ENCODE assay signal across 9 mouse cellular contexts in genomic region chr5:121201739-121202138, GRCm38 (mm10). TPM values are rescaled to one million over a fixed set of nuclear protein-coding genes. Genes with fewer than 3 reads are reported as not detected.
DNase-seq lines count a peak whose midpoint lies in the region; ATAC-seq and TF ChIP-seq lines count a peak whose summit lies in the region.
"Had no signal": no experiment of that assay in that cellular context is flagged by ENCODE, and none has a peak within 500 bp of the region (broad histone marks: within the 10 kb centered on the region; RNA-seq: fewer than 3 reads in every experiment).

No protein-coding gene starts in this region.

- peak; percentile 49 for TF ChIP-seq RAD21 in CH12.LX (IDR thresholded peaks at IDR 0.05; ENCODE audit: low read depth, low read length)

- in situ Hi-C loops in CH12.LX (cut with MboI; ENCODE audit: low pct_ligation_motif_present, low pct_unique_long_range_greater_than_20kb, low sequenced_read_pairs), result loop anchor here (10.0 kb wide), 1 partner anchor 173 kb away; no protein-coding TSS in a partner anchor

- H3K79me2 ChIP-seq in CH12.LX (replicated peaks; ENCODE audit: control insufficient read depth, extremely low read depth, insufficient read depth, poor library complexity, severe bottlenecking), result peaks cover 22% of the 10 kb centered on the region

- no peaks in the 10 kb centered on the region for H3K27me3 ChIP-seq in CH12.LX (replicated peaks)

- DNase-seq in kidney, adult 9 months, result peak; percentile 77
- DNase-seq in kidney, adult 18-20 months, result no peak
- DNase-seq in CH12.LX (ENCODE audit: extremely low read depth) (peak; percentile 88), adipocyte (ENCODE audit: low spot score) (peak; percentile 76)
- no peak for DNase-seq in spleen, adult 18-20 months
- no peak for DNase-seq in cerebellum, adult 11-12 months
- DNase-seq in right cerebral cortex, postnatal 14 days, result no peak
- DNase-seq: layer of hippocampus, adult 9-11 months had no signal

- peaks cover 14 to 18% of the 10 kb centered on the region in 2 experiments for H3K36me3 ChIP-seq in CH12.LX (replicated peaks in 1 of 2; ENCODE audit: control insufficient read depth in 1 of 2, insufficient read depth in 1 of 2, low read length in 1 of 2)

- H3K4me2 ChIP-seq in CH12.LX (ENCODE audit: insufficient read depth, low read depth, poor library complexity, severe bottlenecking), result no peak overlapping the region

- H3K9ac ChIP-seq in CH12.LX (ENCODE audit: insufficient read depth, low read depth), result no peak overlapping the region

- H3K4me3 ChIP-seq in CH12.LX (replicated peaks in 1 of 3; ENCODE audit: low read depth in 2 of 3, low read length in 2 of 3, poor library complexity in 1 of 3), result peak overlapping the region in 1 of 3 experiments; percentile 25

- TF ChIP-seq POLR2A in CH12.LX (IDR thresholded peaks at IDR 0.05; ENCODE audit: low read depth, low read length), result no peak

- peaks cover 18 to 32% of the 10 kb centered on the region in 2 experiments for H3K4me1 ChIP-seq in CH12.LX (ENCODE audit: control insufficient read depth in 1 of 2, insufficient read depth in 2 of 2)

- ATAC-seq in megakaryocyte, adult 5-6 weeks (ENCODE audit: poor library complexity, severe bottlenecking), result peak; percentile 21; the same call in 1 of the 2 replicates

- dilution Hi-C loops in CH12.LX (cut with MboI; ENCODE audit: extremely low pct_ligation_motif_present, extremely low pct_unique_long_range_greater_than_20kb, low sequenced_read_pairs), result no loop called here

- H3K27ac ChIP-seq in CH12.LX (ENCODE audit: insufficient read depth, low read depth), result no peak overlapping the region

- no peaks in the 10 kb centered on the region for H3K9me3 ChIP-seq in CH12.LX (replicated peaks; ENCODE audit: low read length)

- peak; percentile 48 to 71 for TF ChIP-seq CTCF in CH12.LX (conservative IDR thresholded peaks at IDR 0.05 in 1 of 2, IDR thresholded peaks at IDR 0.05 in 1 of 2; ENCODE audit: low read depth in 2 of 2, low read length in 2 of 2)

- TF ChIP-seq EP300 in CH12.LX (IDR thresholded peaks at IDR 0.05; ENCODE audit: low read length), result no peak

TF ChIP-seq in CH12.LX, 34 proteins besides CTCF, POLR2A, EP300 and RAD21:
- TF ChIP-seq USF2 (conservative IDR thresholded peaks at IDR 0.05; ENCODE audit: low read depth, low read length) (no peak), KAT2A (IDR thresholded peaks at IDR 0.05; ENCODE audit: insufficient replicate concordance, low read length) (no peak), SMC3 (IDR thresholded peaks at IDR 0.05; ENCODE audit: low read depth, low read length) (peak; percentile 46), JUND (conservative IDR thresholded peaks at IDR 0.05; ENCODE audit: low read depth, low read length) (no peak; the same call in 1 of the 2 replicates), SIN3A (IDR thresholded peaks at IDR 0.05; ENCODE audit: low read length) (no peak), CHD2 (IDR thresholded peaks at IDR 0.05; ENCODE audit: low read length) (no peak), ELF1 (IDR thresholded peaks at IDR 0.05; ENCODE audit: low read depth, low read length) (peak; percentile 34; the same call in 1 of the 2 replicates), ZNF384 (IDR thresholded peaks at IDR 0.05; ENCODE audit: low read depth, low read length) (peak; percentile 67)

RNA-seq across cellular contexts. Expression of gene Rpl6, which starts 2.5 kb away (rescaled TPM):
- 2,694 and 2,801 TPM in 2 replicates for total RNA-seq in CH12.LX (2012; rRNA removed)
- total RNA-seq in CH12.LX (2014; rRNA removed), result 2,433 and 2,576 TPM in 2 replicates
- 2,607 and 2,835 TPM in 2 replicates for polyA plus RNA-seq in CH12.LX (2012; ENCODE audit: insufficient read length, low read depth)
- 1,545 and 1,566 TPM in 2 replicates for total RNA-seq in megakaryocyte, adult 5-6 weeks (2015)
- total RNA-seq in megakaryocyte, adult 5-6 weeks (2017), result 945 and 954 TPM in 2 replicates

RNA-seq across cellular contexts. Expression of gene Ptpn11, which starts 10.5 kb away (rescaled TPM):
- 44.6 and 52.2 TPM in 2 replicates for total RNA-seq in CH12.LX (2012; rRNA removed)
- 29.4 and 33.2 TPM in 2 replicates for total RNA-seq in CH12.LX (2014; rRNA removed)
- 62.1 and 62.8 TPM in 2 replicates for polyA plus RNA-seq in CH12.LX (2012; ENCODE audit: insufficient read length, low read depth)
- 20.1 and 20.2 TPM in 2 replicates for total RNA-seq in megakaryocyte, adult 5-6 weeks (2015)
- 37.8 and 40.9 TPM in 2 replicates for total RNA-seq in megakaryocyte, adult 5-6 weeks (2017)

RNA-seq across cellular contexts. Expression of gene Hectd4, which starts 18.3 kb away (rescaled TPM):
- 6.8 and 7.8 TPM in 2 replicates for total RNA-seq in CH12.LX (2012; rRNA removed)
- total RNA-seq in CH12.LX (2014; rRNA removed), result 0.89 and 2.1 TPM in 2 replicates
- polyA plus RNA-seq in CH12.LX (2012; ENCODE audit: insufficient read length, low read depth), result 4.3 and 6.0 TPM in 2 replicates
- total RNA-seq in megakaryocyte, adult 5-6 weeks (2015), result 12.0 and 17.0 TPM in 2 replicates
- 8.6 and 15.2 TPM in 2 replicates for total RNA-seq in megakaryocyte, adult 5-6 weeks (2017)

Comparison
In these comparisons a context has a peak if more than half of its experiments do, and no peak if none do; other contexts are left out.
1. DNase-seq: peak in kidney, adult 9 months (single experiment), CH12.LX (single experiment) and adipocyte (single experiment); none in kidney, adult 18-20 months (single experiment), spleen, adult 18-20 months (0 of 2), cerebellum, adult 11-12 months (single experiment) and right cerebral cortex, postnatal 14 days (single experiment).